Mouse (Mus musculus): ENCODE results near the gene a. TPM values are rescaled to one million over a fixed set of nuclear protein-coding genes. Genes with fewer than 3 reads are reported as not detected.
A peak's percentile ranks its signal among the peaks of the same experiment; 100 is the strongest.

Gene a
- polyA plus RNA-seq, 1 experiment from 2014 or later: not detected

GRCm38 (mm10) chr2:155075649-155076048 is 284.4 kb downstream of the a start:
- no peaks in the 10 kb centered on the region for H3K27me3 ChIP-seq
- H3K4me3 ChIP-seq: no peak overlapping the region
- no peak overlapping the region for H3K9ac ChIP-seq
- no peaks in the 10 kb centered on the region for H3K9me3 ChIP-seq
- H3K36me3 ChIP-seq: no peaks in the 10 kb centered on the region
- no peak for ATAC-seq (ENCODE audit: borderline replicate concordance, extremely low read depth, low FRiP score, low TSS enrichment)
- no peak overlapping the region for H3K4me2 ChIP-seq
- H3K4me1 ChIP-seq: peaks cover 19% of the 10 kb centered on the region
- WGBS: 71% methylated on average over 6 of the region's 6 CpGs
- H3K27ac ChIP-seq: no peak overlapping the region

- no peak overlapping the region for H3K9ac ChIP-seq
- H3K27ac ChIP-seq: no peak overlapping the region
- H3K4me2 ChIP-seq: no peak overlapping the region
- no peaks in the 10 kb centered on the region for H3K9me3 ChIP-seq
- H3K36me3 ChIP-seq: no peaks in the 10 kb centered on the region
- WGBS: 35% methylated on average over 7 of the region's 7 CpGs
- no peaks in the 10 kb centered on the region for H3K27me3 ChIP-seq
- H3K4me3 ChIP-seq: no peak overlapping the region
- peaks cover 8% of the 10 kb centered on the region for H3K4me1 ChIP-seq
- ATAC-seq (ENCODE audit: borderline replicate concordance, extremely low read depth, low FRiP score, low TSS enrichment): no peak
These were observed 288.4 kb downstream of the a start for GRCm38 (mm10) chr2:155079500-155080178.

- Histone ChIP-seq H3K27me3 (no peaks in the 10 kb centered on the region), H3K4me1 (peaks cover 2% of the 10 kb centered on the region; the same call in 1 of the 2 replicates), H3K4me3 (no peak overlapping the region), H3K4me2 (no peak overlapping the region), H3K27ac (no peak overlapping the region), H3K9ac (no peak overlapping the region), H3K36me3 (no peaks in the 10 kb centered on the region), H3K9me3 (no peaks in the 10 kb centered on the region)
- no peak for ATAC-seq (ENCODE audit: borderline replicate concordance, extremely low read depth, low FRiP score, low TSS enrichment)
- WGBS: 35% methylated on average over 4 of the region's 4 CpGs
These were observed 289.0 kb downstream of the a start for GRCm38 (mm10) chr2:155080179-155080530.

GRCm38 (mm10) chr2:155081056-155081455 is 289.9 kb downstream of the a start:
- ATAC-seq (ENCODE audit: borderline replicate concordance, extremely low read depth, low FRiP score, low TSS enrichment): no peak; the same call in 1 of the 2 replicates
- 90% methylated on average over 3 of the region's 3 CpGs for whole genome bisulfite sequencing
- H3K9ac ChIP-seq: no peak overlapping the region
- H3K9me3 ChIP-seq: no peaks in the 10 kb centered on the region
- H3K36me3 ChIP-seq: no peaks in the 10 kb centered on the region
- no peaks in the 10 kb centered on the region for H3K27me3 ChIP-seq
- H3K27ac ChIP-seq: no peak overlapping the region
- no peak overlapping the region for H3K4me3 ChIP-seq
- no peaks in the 10 kb centered on the region for H3K4me1 ChIP-seq
- H3K4me2 ChIP-seq: no peak overlapping the region

GRCm38 (mm10) chr2:155082121-155082803 is 291.1 kb downstream of the a start:
- peak; percentile 67; the same call in 1 of the 2 replicates for ATAC-seq (ENCODE audit: borderline replicate concordance, extremely low read depth, low FRiP score, low TSS enrichment)
- no peak overlapping the region for H3K27ac ChIP-seq
- no peak overlapping the region for H3K4me3 ChIP-seq
- no peaks in the 10 kb centered on the region for H3K27me3 ChIP-seq
- H3K4me2 ChIP-seq: no peak overlapping the region
- H3K4me1 ChIP-seq: no peaks in the 10 kb centered on the region
- H3K9ac ChIP-seq: no peak overlapping the region
- H3K9me3 ChIP-seq: no peaks in the 10 kb centered on the region
- WGBS: 12% methylated on average over 8 of the region's 8 CpGs
- H3K36me3 ChIP-seq: no peaks in the 10 kb centered on the region

- H3K27ac ChIP-seq: no peak overlapping the region
- whole genome bisulfite sequencing: 83% methylated on average over 5 of the region's 5 CpGs
- no peaks in the 10 kb centered on the region for H3K36me3 ChIP-seq
- H3K4me1 ChIP-seq: no peaks in the 10 kb centered on the region
- H3K4me2 ChIP-seq: no peak overlapping the region
- ATAC-seq (ENCODE audit: borderline replicate concordance, extremely low read depth, low FRiP score, low TSS enrichment): no peak
- H3K27me3 ChIP-seq: no peaks in the 10 kb centered on the region
- no peak overlapping the region for H3K4me3 ChIP-seq
- no peaks in the 10 kb centered on the region for H3K9me3 ChIP-seq
- no peak overlapping the region for H3K9ac ChIP-seq
These were observed 293.3 kb downstream of the a start for GRCm38 (mm10) chr2:155084546-155084945.

- H3K9ac ChIP-seq: no peak overlapping the region
- 69% methylated on average over 5 of the region's 5 CpGs for WGBS
- no peak overlapping the region for H3K27ac ChIP-seq
- no peak overlapping the region for H3K4me3 ChIP-seq
- H3K4me2 ChIP-seq: no peak overlapping the region
- ATAC-seq (ENCODE audit: borderline replicate concordance, extremely low read depth, low FRiP score, low TSS enrichment): no peak
- H3K27me3 ChIP-seq: no peaks in the 10 kb centered on the region
- no peaks in the 10 kb centered on the region for H3K36me3 ChIP-seq
- no peaks in the 10 kb centered on the region for H3K4me1 ChIP-seq
- no peaks in the 10 kb centered on the region for H3K9me3 ChIP-seq
These were observed 295.1 kb downstream of the a start for GRCm38 (mm10) chr2:155086328-155086727.

GRCm38 (mm10) chr2:155088264-155088663 is 297.1 kb downstream of the a start:
- Histone ChIP-seq H3K4me1 (no peaks in the 10 kb centered on the region), H3K27ac (no peak overlapping the region), H3K4me2 (no peak overlapping the region), H3K36me3 (no peaks in the 10 kb centered on the region), H3K4me3 (no peak overlapping the region), H3K9me3 (no peaks in the 10 kb centered on the region), H3K9ac (no peak overlapping the region), H3K27me3 (no peaks in the 10 kb centered on the region)
- 49% methylated on average over 6 of the region's 6 CpGs for WGBS
- ATAC-seq (ENCODE audit: borderline replicate concordance, extremely low read depth, low FRiP score, low TSS enrichment): no peak

- 43% methylated on average over 13 of the region's 13 CpGs for WGBS
- H3K4me1 ChIP-seq: no peaks in the 10 kb centered on the region
- H3K4me2 ChIP-seq: no peak overlapping the region
- H3K9ac ChIP-seq: no peak overlapping the region
- H3K9me3 ChIP-seq: no peaks in the 10 kb centered on the region
- no peaks in the 10 kb centered on the region for H3K36me3 ChIP-seq
- no peak overlapping the region for H3K4me3 ChIP-seq
- no peaks in the 10 kb centered on the region for H3K27me3 ChIP-seq
- ATAC-seq (ENCODE audit: borderline replicate concordance, extremely low read depth, low FRiP score, low TSS enrichment): no peak
- no peak overlapping the region for H3K27ac ChIP-seq
These were observed 299.9 kb downstream of the a start for GRCm38 (mm10) chr2:155090909-155091742.

GRCm38 (mm10) chr2:155091743-155092075 is 300.5 kb downstream of the a start:
- Histone ChIP-seq H3K4me3 (no peak overlapping the region), H3K27me3 (no peaks in the 10 kb centered on the region), H3K9me3 (no peaks in the 10 kb centered on the region), H3K4me1 (no peaks in the 10 kb centered on the region), H3K27ac (no peak overlapping the region), H3K9ac (no peak overlapping the region), H3K36me3 (no peaks in the 10 kb centered on the region), H3K4me2 (no peak overlapping the region)
- 73% methylated on average over 3 of the region's 3 CpGs for WGBS
- ATAC-seq (ENCODE audit: borderline replicate concordance, extremely low read depth, low FRiP score, low TSS enrichment): no peak

- H3K27ac ChIP-seq: no peak overlapping the region
- H3K4me1 ChIP-seq: no peaks in the 10 kb centered on the region
- H3K4me3 ChIP-seq: no peak overlapping the region
- no peaks in the 10 kb centered on the region for H3K36me3 ChIP-seq
- no peaks in the 10 kb centered on the region for H3K9me3 ChIP-seq
- H3K27me3 ChIP-seq: no peaks in the 10 kb centered on the region
- no peak overlapping the region for H3K9ac ChIP-seq
- ATAC-seq (ENCODE audit: borderline replicate concordance, extremely low read depth, low FRiP score, low TSS enrichment): no peak
- no peak overlapping the region for H3K4me2 ChIP-seq
- WGBS: 24% methylated on average over 4 of the region's 4 CpGs
These were observed 302.2 kb downstream of the a start for GRCm38 (mm10) chr2:155093418-155093817.
